Mouse (Mus musculus): ENCODE data around the gene Sephs1. TPM values are rescaled to one million over a fixed set of nuclear protein-coding genes. Genes with fewer than 3 reads are reported as not detected.

Gene Sephs1
- total and polyA plus RNA-seq, 2 experiments from 2014 or later: 20.9 to 43.8 TPM

- Histone ChIP-seq H3K4me1 (ENCODE audit: control insufficient read depth, insufficient read depth) (no peaks in the 10 kb centered on the region), H3K4me2 (ENCODE audit: low read depth, low read length) (no peak overlapping the region), H3K9me3 (replicated peaks; ENCODE audit: control insufficient read depth, low read length) (no peaks in the 10 kb centered on the region), H3K4me3 (ENCODE audit: low read depth, low read length) (no peak overlapping the region), H3K27ac (ENCODE audit: low read depth) (no peak overlapping the region), H3K27me3 (ENCODE audit: control insufficient read depth, insufficient read depth, low read length) (no peaks in the 10 kb centered on the region), H3K36me3 (replicated peaks; ENCODE audit: control insufficient read depth, insufficient read depth, low read length) (no peaks in the 10 kb centered on the region), H3K9ac (replicated peaks; ENCODE audit: low read depth, low read length) (no peak overlapping the region)
- peak; percentile 69; the same call in 1 of the 2 replicates for ATAC-seq (ENCODE audit: insufficient read depth, low read depth)
- peak; percentile 48 for DNase-seq (ENCODE audit: low spot score)
- no peak for TF ChIP-seq EP300 (IDR thresholded peaks at IDR 0.05; ENCODE audit: low read depth)
- peak; percentile 96 for TF ChIP-seq CTCF (IDR thresholded peaks at IDR 0.05; ENCODE audit: low read depth)
- 34% methylated on average over 7 of the region's 7 CpGs for WGBS
These were observed 17.2 kb upstream of the Sephs1 start for GRCm38 (mm10) chr2:4864008-4864816.

- H3K4me1 ChIP-seq (ENCODE audit: control insufficient read depth, insufficient read depth): no peaks in the 10 kb centered on the region
- WGBS: 42% methylated on average over 9 of the region's 9 CpGs
- no peaks in the 10 kb centered on the region for H3K27me3 ChIP-seq (ENCODE audit: control insufficient read depth, insufficient read depth, low read length)
- ATAC-seq (ENCODE audit: insufficient read depth, low read depth): no peak
- TF ChIP-seq CTCF (IDR thresholded peaks at IDR 0.05; ENCODE audit: low read depth) (no peak), EP300 (IDR thresholded peaks at IDR 0.05; ENCODE audit: low read depth) (no peak)
- no peak for DNase-seq (ENCODE audit: low spot score)
- H3K36me3 ChIP-seq (replicated peaks; ENCODE audit: control insufficient read depth, insufficient read depth, low read length): no peaks in the 10 kb centered on the region
- H3K4me3 ChIP-seq (ENCODE audit: low read depth, low read length): no peak overlapping the region
- no peak overlapping the region for H3K4me2 ChIP-seq (ENCODE audit: low read depth, low read length)
- no peaks in the 10 kb centered on the region for H3K9me3 ChIP-seq (replicated peaks; ENCODE audit: control insufficient read depth, low read length)
- no peak overlapping the region for H3K27ac ChIP-seq (ENCODE audit: low read depth)
- no peak overlapping the region for H3K9ac ChIP-seq (replicated peaks; ENCODE audit: low read depth, low read length)
These were observed 16.5 kb upstream of the Sephs1 start for GRCm38 (mm10) chr2:4864817-4865296.

GRCm38 (mm10) chr2:4868028-4868725, 13.2 kb upstream of the Sephs1 start:
- no peak for ATAC-seq (ENCODE audit: insufficient read depth, low read depth)
- 73% methylated on average over 12 of the region's 12 CpGs for WGBS
- Histone ChIP-seq H3K27ac (ENCODE audit: low read depth) (no peak overlapping the region), H3K4me1 (ENCODE audit: control insufficient read depth, insufficient read depth) (no peaks in the 10 kb centered on the region), H3K36me3 (replicated peaks; ENCODE audit: control insufficient read depth, insufficient read depth, low read length) (no peaks in the 10 kb centered on the region), H3K4me2 (ENCODE audit: low read depth, low read length) (no peak overlapping the region), H3K4me3 (ENCODE audit: low read depth, low read length) (no peak overlapping the region), H3K9me3 (replicated peaks; ENCODE audit: control insufficient read depth, low read length) (no peaks in the 10 kb centered on the region), H3K27me3 (ENCODE audit: control insufficient read depth, insufficient read depth, low read length) (no peaks in the 10 kb centered on the region), H3K9ac (replicated peaks; ENCODE audit: low read depth, low read length) (no peak overlapping the region)
- DNase-seq (ENCODE audit: low spot score): no peak
- TF ChIP-seq CTCF (IDR thresholded peaks at IDR 0.05; ENCODE audit: low read depth) (no peak), EP300 (IDR thresholded peaks at IDR 0.05; ENCODE audit: low read depth) (no peak)

- H3K4me1 ChIP-seq (ENCODE audit: control insufficient read depth, insufficient read depth): no peaks in the 10 kb centered on the region
- no peak overlapping the region for H3K4me2 ChIP-seq (ENCODE audit: low read depth, low read length)
- ATAC-seq (ENCODE audit: insufficient read depth, low read depth) (no peak), DNase-seq (ENCODE audit: low spot score) (no peak)
- H3K36me3 ChIP-seq (replicated peaks; ENCODE audit: control insufficient read depth, insufficient read depth, low read length): no peaks in the 10 kb centered on the region
- H3K9me3 ChIP-seq (replicated peaks; ENCODE audit: control insufficient read depth, low read length): no peaks in the 10 kb centered on the region
- no peaks in the 10 kb centered on the region for H3K27me3 ChIP-seq (ENCODE audit: control insufficient read depth, insufficient read depth, low read length)
- H3K4me3 ChIP-seq (ENCODE audit: low read depth, low read length): no peak overlapping the region
- no peak for TF ChIP-seq EP300 (IDR thresholded peaks at IDR 0.05; ENCODE audit: low read depth)
- no peak for TF ChIP-seq CTCF (IDR thresholded peaks at IDR 0.05; ENCODE audit: low read depth)
- H3K27ac ChIP-seq (ENCODE audit: low read depth): no peak overlapping the region
- H3K9ac ChIP-seq (replicated peaks; ENCODE audit: low read depth, low read length): no peak overlapping the region
- 62% methylated on average over 9 of the region's 9 CpGs for WGBS
These were observed 8.6 kb upstream of the Sephs1 start for GRCm38 (mm10) chr2:4872740-4873139.

GRCm38 (mm10) chr2:4873331-4873730, 8.0 kb upstream of the Sephs1 start:
- DNase-seq (ENCODE audit: low spot score): no peak
- H3K9ac ChIP-seq (replicated peaks; ENCODE audit: low read depth, low read length): no peak overlapping the region
- H3K4me3 ChIP-seq (ENCODE audit: low read depth, low read length): no peak overlapping the region
- ATAC-seq (ENCODE audit: insufficient read depth, low read depth): no peak
- no peak overlapping the region for H3K4me2 ChIP-seq (ENCODE audit: low read depth, low read length)
- no peak for TF ChIP-seq EP300 (IDR thresholded peaks at IDR 0.05; ENCODE audit: low read depth)
- no peak for TF ChIP-seq CTCF (IDR thresholded peaks at IDR 0.05; ENCODE audit: low read depth)
- H3K27ac ChIP-seq (ENCODE audit: low read depth): no peak overlapping the region
- H3K4me1 ChIP-seq (ENCODE audit: control insufficient read depth, insufficient read depth): no peaks in the 10 kb centered on the region
- no peaks in the 10 kb centered on the region for H3K36me3 ChIP-seq (replicated peaks; ENCODE audit: control insufficient read depth, insufficient read depth, low read length)
- H3K9me3 ChIP-seq (replicated peaks; ENCODE audit: control insufficient read depth, low read length): no peaks in the 10 kb centered on the region
- H3K27me3 ChIP-seq (ENCODE audit: control insufficient read depth, insufficient read depth, low read length): no peaks in the 10 kb centered on the region
- WGBS: 50% methylated on average over 6 of the region's 6 CpGs
